Mouse (Mus musculus) midbrain, embryonic 15.5 days (tissue): ENCODE results near the gene Tagap1. TPM values are rescaled to one million over a fixed set of nuclear protein-coding genes. Genes with fewer than 3 reads are reported as not detected.
"Not testable (repeated sequence)": the region's sequence is repeated elsewhere in the genome, so short reads cannot be mapped to it uniquely, and the experiment has no call there.

Experiments
- ATAC-seq: fragments of 200-750 bp; cut with Nextera tagmentation; replicated peaks from 2 replicates; pipeline ENCODE4 v1.8.0; 2017; ENCODE audit warnings: moderate TSS enrichment
- H3K27ac ChIP-seq: fragments of 300-500 bp; sonication (generic); 2 replicates; pipeline ENCODE4 v1.5.1; 2015; ENCODE audit warnings: mild to moderate bottlenecking, inconsistent platforms
- H3K27me3 ChIP-seq: fragments of 300-500 bp; sonication (generic); replicated peaks from 2 replicates; pipeline ENCODE4 v1.6.1; 2015; ENCODE audit warnings: inconsistent platforms
- H3K36me3 ChIP-seq: fragments of 300-500 bp; sonication (generic); replicated peaks from 2 replicates; pipeline ENCODE4 v1.6.1; 2015; ENCODE audit warnings: inconsistent platforms
- H3K4me1 ChIP-seq: fragments of 300-500 bp; sonication (generic); 2 replicates; pipeline ENCODE4 v1.6.1; 2015; ENCODE audit warnings: inconsistent platforms
- H3K4me2 ChIP-seq: fragments of 300-500 bp; sonication (generic); 2 replicates; pipeline ENCODE4 v1.6.1; 2015; ENCODE audit warnings: inconsistent platforms, mild to moderate bottlenecking, moderate library complexity
- H3K4me3 ChIP-seq: fragments of 300-500 bp; sonication (generic); 2 replicates; pipeline ENCODE4 v1.5.1; 2015; ENCODE audit warnings: mild to moderate bottlenecking, inconsistent platforms
- H3K9ac ChIP-seq: fragments of 300-500 bp; sonication (generic); 2 replicates; pipeline ENCODE4 v1.6.1; 2015; ENCODE audit warnings: mild to moderate bottlenecking, inconsistent platforms
- H3K9me3 ChIP-seq: fragments of 300-500 bp; sonication (generic); 2 replicates; pipeline ENCODE4 v1.6.1; 2016; ENCODE audit warnings: inconsistent platforms
- WGBS: fragments of 180-500 bp; shearing (Covaris S2); methylation state at CpG from one replicate; pipeline ENCODE4 v1.1.7; 2015; ENCODE audit warnings: mixed read lengths; 5-methylcytosine and 5-hydroxymethylcytosine counted together
- polyA plus RNA-seq: library from polyadenylated mRNA; unstranded; fragments of >200 nt; fragmentation: Nextera tagmentation; extraction: Ambion mirVana; gene quantifications from 2 replicates; pipeline ENCODE4 v1.2.1, GENCODE M21; 2015

Gene Tagap1
- polyA plus RNA-seq, result 55.2 and 56.3 TPM in 2 replicates

DNA sequence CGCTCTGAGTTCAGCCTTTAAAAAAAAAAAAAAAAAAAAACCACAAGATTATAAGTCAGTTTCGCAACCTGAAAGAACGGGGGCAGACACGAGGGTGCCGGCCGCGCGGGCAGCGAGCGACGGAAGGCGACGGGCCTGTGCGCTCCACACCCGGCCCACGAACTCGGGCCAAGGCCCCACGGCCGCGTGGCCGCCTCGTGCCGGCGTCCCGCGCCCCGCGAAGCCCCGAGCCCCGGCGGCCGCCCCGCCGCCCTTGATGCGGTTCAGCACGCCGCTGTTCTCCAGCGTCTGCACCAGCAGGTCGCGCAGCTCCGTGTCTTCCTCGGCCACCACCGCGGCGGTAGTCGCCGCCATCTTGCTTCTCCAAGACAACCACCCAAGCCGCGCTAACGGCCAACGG lies at the start of gene Tagap1:
Gene Tagap1, minus strand, starts transcription at position 381 of the 400 bp plus-strand sequence.
- not testable (repeated sequence) for ATAC-seq

DNA sequence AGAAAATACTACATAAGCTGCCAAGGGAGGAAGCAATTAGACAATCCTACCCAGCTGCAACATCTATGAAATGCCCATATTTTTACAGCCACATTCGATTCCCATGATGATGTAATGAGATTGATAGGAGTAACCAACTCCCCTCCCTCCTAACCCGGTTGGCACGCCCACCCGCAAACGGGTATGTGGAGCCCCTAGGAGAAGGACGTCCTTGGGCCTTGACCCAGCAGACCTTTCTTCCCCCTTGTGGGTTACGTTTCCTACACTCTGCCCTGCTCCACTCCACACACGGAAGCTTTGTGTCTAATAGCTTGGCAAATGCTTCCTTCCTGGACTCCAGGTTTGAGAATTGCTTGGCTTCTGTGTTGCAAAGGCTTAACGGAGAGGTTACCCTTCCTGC lies 48.9 kb upstream of the Tagap1 start:
- WGBS, result 76% methylated on average over 4 of the region's 9 CpGs
- not testable (repeated sequence) for H3K27me3 ChIP-seq, H3K9ac ChIP-seq, H3K27ac ChIP-seq, H3K9me3 ChIP-seq, H3K36me3 ChIP-seq, H3K4me3 ChIP-seq, H3K4me2 ChIP-seq, ATAC-seq, H3K4me1 ChIP-seq

More for the DNA sequence above, at the start of gene Tagap1:
- H3K9me3 ChIP-seq, H3K36me3 ChIP-seq, H3K27me3 ChIP-seq, H3K4me1 ChIP-seq: not testable (repeated sequence)
- H3K27ac ChIP-seq, result peak within 1 kb of the TSS; percentile 65; the same call in 1 of the 2 replicates
- peak within 1 kb of the TSS; percentile 50 for H3K9ac ChIP-seq
- H3K4me2 ChIP-seq, result peak within 1 kb of the TSS; percentile 45
- WGBS, result 2% methylated on average over 47 of the region's 51 CpGs
- H3K4me3 ChIP-seq, result peak within 1 kb of the TSS; percentile 50

DNA sequence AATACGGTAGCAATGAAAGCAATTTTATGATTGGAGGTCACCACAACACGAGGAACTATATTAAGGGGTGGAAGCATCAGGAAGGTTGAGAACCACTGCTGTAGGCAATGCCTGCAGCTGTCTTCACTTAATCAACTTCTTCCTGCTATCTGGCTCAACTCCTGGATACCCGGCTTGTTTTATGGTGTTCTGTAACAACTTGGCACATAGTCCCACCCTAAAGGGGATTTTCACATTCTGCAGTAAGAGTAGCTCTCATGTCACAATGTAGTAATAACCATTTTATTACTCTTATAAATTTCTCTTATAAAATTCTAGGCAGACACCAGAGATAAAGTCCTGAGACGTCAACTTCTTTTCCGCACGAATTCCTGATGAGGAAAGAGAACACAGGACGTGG lies 48.5 kb upstream of the Tagap1 start:
- H3K27me3 ChIP-seq, H3K36me3 ChIP-seq, H3K4me1 ChIP-seq, H3K4me3 ChIP-seq, ATAC-seq, H3K9ac ChIP-seq, H3K9me3 ChIP-seq, H3K4me2 ChIP-seq, H3K27ac ChIP-seq: not testable (repeated sequence)
- no CpG with 5 or more reads among the region's 7 CpGs for WGBS

DNA sequence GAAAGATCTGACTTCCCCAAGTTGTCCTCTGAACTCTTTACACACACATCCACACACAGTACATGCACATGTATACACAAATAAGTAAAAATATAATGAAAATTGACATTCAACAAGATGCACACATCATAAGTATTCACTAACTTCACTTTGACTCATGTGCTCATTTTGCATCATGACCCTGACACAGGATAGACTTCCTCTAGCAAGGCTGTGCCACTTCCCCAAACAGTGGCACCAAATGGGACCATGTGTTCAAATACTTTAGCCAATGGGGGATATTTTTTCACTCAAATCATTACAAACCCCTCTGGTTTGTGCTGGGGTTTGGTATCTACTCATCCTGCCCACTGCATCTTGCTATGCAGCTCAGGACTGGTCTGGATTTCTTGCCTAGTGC lies 47.9 kb upstream of the Tagap1 start:
- not testable (repeated sequence) for H3K4me1 ChIP-seq, H3K27me3 ChIP-seq, H3K27ac ChIP-seq, H3K9me3 ChIP-seq, H3K9ac ChIP-seq, ATAC-seq, H3K36me3 ChIP-seq, H3K4me3 ChIP-seq, H3K4me2 ChIP-seq

- H3K27me3 ChIP-seq, H3K4me2 ChIP-seq, H3K9me3 ChIP-seq, H3K36me3 ChIP-seq, ATAC-seq, H3K9ac ChIP-seq, H3K27ac ChIP-seq, H3K4me1 ChIP-seq, H3K4me3 ChIP-seq: not testable (repeated sequence)
- 27% methylated on average over 3 of the region's 4 CpGs for WGBS
These were observed 44.7 kb upstream of the Tagap1 start for GRCm38 (mm10) chr17:7005646-7006045.

DNA sequence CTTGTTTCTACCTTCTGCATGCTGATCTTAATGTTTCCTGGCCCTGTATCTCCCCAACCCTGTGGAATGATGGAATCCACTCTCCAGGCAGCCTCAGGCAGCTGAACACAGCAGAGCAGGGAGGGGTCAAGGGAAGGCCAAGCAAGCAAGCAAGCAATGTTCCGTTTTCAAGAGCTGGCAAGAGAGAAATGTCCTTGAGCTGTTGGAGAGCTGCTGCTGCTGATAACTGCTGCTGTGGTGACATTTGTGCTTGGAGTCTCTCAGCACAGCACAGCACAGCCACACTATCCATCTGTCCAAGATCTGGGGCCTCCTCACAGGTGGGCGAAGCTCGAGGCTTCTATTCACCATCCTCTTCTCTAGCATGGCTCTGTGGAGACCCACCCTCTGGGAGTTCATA lies 42.4 kb upstream of the Tagap1 start:
- H3K27me3 ChIP-seq, H3K36me3 ChIP-seq, H3K4me3 ChIP-seq, ATAC-seq, H3K27ac ChIP-seq, H3K9ac ChIP-seq, H3K4me2 ChIP-seq, H3K9me3 ChIP-seq, H3K4me1 ChIP-seq: not testable (repeated sequence)
- WGBS, result no CpG with 5 or more reads among the region's 3 CpGs

- WGBS, result 86% methylated on average over 9 of the region's 12 CpGs
- H3K4me1 ChIP-seq, H3K4me2 ChIP-seq, H3K9ac ChIP-seq, H3K9me3 ChIP-seq, H3K27ac ChIP-seq, H3K36me3 ChIP-seq, ATAC-seq, H3K4me3 ChIP-seq, H3K27me3 ChIP-seq: not testable (repeated sequence)
These were observed 41.0 kb upstream of the Tagap1 start for GRCm38 (mm10) chr17:7001790-7002585.

DNA sequence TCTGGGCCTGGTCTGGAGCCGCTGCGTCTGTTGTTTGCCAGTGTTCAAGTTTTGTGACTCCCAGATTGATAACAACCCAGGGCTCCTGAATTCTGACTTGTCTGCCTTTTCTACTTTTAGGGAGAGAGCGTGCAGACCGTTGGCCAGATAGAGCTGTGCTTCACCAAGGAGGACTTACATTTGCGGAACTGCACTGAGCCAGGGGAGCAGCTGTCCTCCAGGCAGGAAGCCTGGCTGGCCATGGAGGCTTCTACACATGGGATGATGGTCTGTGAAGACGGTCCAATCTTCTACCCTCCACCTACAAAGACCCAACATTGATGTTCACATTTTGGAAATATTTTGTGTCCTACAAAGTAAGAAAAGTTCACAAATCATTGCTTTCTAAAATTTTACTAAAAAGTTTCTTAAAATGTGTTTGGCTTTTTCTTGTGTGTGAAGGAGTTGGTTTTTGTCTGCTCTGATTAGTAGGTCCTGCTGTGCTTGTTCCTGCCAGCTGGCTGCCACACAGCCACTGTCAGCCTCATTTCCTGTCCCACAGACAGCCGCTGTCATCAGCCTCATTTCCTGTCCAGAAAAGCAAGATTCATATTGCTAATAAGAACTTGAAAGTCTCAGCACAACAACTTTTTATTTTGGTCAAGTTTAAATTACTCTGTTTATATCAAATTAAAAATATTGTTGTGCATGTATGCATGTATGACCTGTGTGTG lies 37.0 kb upstream of the Tagap1 start:
- not testable (repeated sequence) for H3K27ac ChIP-seq
- 100% methylated on average over 1 of the region's 7 CpGs for WGBS

DNA sequence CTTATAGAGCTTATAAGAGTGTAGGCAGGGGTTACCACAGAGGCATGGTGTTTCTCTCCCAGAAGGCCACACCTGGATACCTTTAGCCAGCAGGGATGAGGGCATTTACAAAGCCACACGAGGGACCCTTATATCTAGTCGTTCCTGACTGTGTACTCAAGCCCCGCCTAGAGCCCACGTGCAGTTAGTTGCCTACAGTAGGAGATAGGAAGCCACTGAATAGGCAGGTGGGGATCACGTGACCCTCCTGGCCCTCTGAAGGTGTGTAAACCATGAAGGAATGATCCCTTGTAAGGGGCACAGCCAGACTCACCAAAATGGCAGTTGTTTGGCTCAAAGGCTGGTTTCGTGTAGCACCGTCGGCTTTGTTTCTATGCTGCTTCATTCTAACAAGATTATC lies 35.9 kb upstream of the Tagap1 start:
- H3K4me1 ChIP-seq, H3K4me3 ChIP-seq, H3K4me2 ChIP-seq, H3K36me3 ChIP-seq, ATAC-seq, H3K9ac ChIP-seq, H3K9me3 ChIP-seq, H3K27me3 ChIP-seq, H3K27ac ChIP-seq: not testable (repeated sequence)
- 81% methylated on average over 8 of the region's 8 CpGs for WGBS

More for the DNA sequence above, 37.0 kb upstream of the Tagap1 start:
- H3K27me3 ChIP-seq, H3K4me1 ChIP-seq, H3K4me3 ChIP-seq, H3K9ac ChIP-seq, H3K4me2 ChIP-seq, H3K36me3 ChIP-seq, ATAC-seq, H3K9me3 ChIP-seq: not testable (repeated sequence)

GRCm38 (mm10) chr17:6995504-6995903 lies 34.5 kb upstream of the Tagap1 start:
- H3K27ac ChIP-seq, H3K27me3 ChIP-seq, ATAC-seq, H3K36me3 ChIP-seq, H3K9ac ChIP-seq, H3K4me3 ChIP-seq, H3K4me2 ChIP-seq, H3K9me3 ChIP-seq, H3K4me1 ChIP-seq: not testable (repeated sequence)
- no CpG with 5 or more reads among the region's 6 CpGs for WGBS

DNA sequence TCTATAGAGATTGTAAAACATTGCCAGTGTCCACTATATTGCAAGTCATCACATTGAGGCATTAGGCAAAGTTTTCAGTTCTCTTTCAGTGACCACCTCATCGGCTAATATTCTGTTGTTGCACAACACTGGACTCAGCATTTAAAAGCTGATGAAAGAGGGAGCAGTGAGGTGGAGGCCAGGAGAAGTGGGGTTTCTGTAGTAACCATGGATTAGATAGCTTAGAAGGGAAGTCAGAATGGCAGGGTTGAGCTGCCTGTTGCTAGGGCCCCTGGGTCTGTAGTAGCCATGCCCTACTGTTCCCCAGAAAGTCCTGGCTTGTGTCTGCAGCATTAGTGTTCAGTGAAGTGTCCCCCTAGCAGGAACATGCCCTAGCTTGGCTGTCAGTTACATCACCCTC lies 25.2 kb upstream of the Tagap1 start:
- H3K27me3 ChIP-seq, H3K4me1 ChIP-seq, H3K4me2 ChIP-seq, H3K36me3 ChIP-seq, H3K9me3 ChIP-seq, H3K4me3 ChIP-seq, H3K27ac ChIP-seq, H3K9ac ChIP-seq, ATAC-seq: not testable (repeated sequence)
- WGBS, result 95% methylated on average over 1 of the region's 1 CpGs

DNA sequence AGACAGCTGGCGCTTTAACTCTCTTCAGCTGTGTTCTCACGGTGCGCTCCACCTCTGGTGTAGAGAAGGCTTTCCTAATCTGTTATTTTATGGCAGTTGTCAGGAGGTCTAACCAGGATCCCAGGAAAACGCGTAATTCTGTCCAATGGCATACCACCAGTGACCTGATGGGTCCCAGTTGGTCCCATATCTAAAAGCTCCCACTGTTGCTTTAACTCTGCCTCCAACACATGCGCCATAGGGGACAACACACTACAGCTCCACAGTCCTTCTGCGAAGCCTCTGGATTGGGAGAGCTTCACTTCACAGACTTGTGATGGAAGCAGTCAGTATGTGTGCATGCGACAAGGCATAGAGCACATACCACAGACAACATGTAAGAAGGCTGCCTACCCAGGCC lies 19.2 kb upstream of the Tagap1 start:
- H3K9ac ChIP-seq, ATAC-seq, H3K4me2 ChIP-seq, H3K4me3 ChIP-seq, H3K9me3 ChIP-seq, H3K27me3 ChIP-seq, H3K27ac ChIP-seq, H3K36me3 ChIP-seq, H3K4me1 ChIP-seq: not testable (repeated sequence)
- WGBS, result 98% methylated on average over 5 of the region's 8 CpGs

DNA sequence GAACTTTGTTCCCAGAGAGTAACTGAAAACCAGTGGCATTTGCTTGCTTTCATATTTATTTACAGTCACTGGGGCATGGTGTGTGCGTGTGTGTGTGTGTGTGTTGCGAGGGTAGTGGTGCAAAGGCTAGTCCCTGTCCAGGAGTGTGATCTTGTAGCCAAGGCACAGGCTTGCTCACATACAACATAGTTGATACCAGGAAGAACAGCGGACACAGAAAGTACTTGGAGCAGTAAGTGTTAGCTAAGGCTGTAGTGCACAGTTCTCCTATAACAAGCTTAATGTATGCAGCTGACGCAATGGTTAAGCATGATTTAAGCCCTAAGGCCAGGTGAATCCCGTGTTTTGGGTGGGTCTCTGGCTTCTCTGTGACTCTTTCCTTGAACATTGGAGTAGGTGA lies 18.4 kb upstream of the Tagap1 start:
- H3K27ac ChIP-seq, H3K4me1 ChIP-seq, H3K9ac ChIP-seq, H3K36me3 ChIP-seq, H3K9me3 ChIP-seq, H3K27me3 ChIP-seq: not testable (repeated sequence)
- H3K4me2 ChIP-seq, result peak overlapping the region; percentile 69
- ATAC-seq, result peak; percentile 28; the same call in 1 of the 2 replicates
- peak overlapping the region; percentile 50 for H3K4me3 ChIP-seq
- WGBS, result 25% methylated on average over 5 of the region's 5 CpGs
